Mouse (Mus musculus): ENCODE data around the gene Gab3. TPM values are rescaled to one million over a fixed set of nuclear protein-coding genes. Genes with fewer than 3 reads are reported as not detected.

Gab3 gene
- polyA plus RNA-seq (2012; rRNA removed), result 0.53 and 0.74 TPM in 2 replicates

DNA sequence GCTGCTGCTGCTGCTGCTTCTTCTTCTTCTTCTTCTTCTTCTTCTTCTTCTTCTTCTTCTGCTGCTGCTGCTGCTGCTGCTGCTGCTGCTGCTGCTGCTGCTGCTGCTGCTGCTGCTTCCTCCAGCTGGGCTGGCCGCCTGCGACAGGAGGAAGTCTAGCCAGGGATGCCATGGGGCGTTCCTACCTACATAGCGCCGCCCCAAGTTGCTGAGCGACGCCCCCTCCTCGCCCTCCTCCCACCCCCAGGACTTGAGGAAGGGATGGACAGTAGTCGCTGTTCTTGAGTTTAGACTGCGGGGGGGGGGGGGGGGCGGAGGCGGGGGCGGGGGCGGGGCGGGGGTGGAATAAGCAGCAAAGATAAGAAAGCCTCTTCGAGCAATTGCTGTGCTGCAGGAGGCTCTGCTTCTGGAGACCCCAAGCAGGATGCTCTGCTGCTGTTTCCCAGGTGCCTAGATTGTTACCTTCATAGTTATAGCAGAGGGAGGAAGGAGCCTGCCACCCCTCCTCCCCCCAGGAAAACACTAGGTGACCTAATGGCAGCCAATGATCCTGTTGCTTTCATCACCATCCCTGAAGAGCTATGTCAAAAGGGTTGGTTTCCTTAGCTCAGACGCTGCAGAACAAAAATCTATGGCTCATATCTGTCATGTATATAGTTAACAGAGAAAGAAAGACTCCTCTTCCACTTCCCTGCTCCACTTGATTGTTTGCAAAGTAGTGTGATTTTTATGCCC, at the start of gene Gab3:
Gab3 (minus strand) TSS at position 685 of the 735 bp plus-strand sequence.

DNA sequence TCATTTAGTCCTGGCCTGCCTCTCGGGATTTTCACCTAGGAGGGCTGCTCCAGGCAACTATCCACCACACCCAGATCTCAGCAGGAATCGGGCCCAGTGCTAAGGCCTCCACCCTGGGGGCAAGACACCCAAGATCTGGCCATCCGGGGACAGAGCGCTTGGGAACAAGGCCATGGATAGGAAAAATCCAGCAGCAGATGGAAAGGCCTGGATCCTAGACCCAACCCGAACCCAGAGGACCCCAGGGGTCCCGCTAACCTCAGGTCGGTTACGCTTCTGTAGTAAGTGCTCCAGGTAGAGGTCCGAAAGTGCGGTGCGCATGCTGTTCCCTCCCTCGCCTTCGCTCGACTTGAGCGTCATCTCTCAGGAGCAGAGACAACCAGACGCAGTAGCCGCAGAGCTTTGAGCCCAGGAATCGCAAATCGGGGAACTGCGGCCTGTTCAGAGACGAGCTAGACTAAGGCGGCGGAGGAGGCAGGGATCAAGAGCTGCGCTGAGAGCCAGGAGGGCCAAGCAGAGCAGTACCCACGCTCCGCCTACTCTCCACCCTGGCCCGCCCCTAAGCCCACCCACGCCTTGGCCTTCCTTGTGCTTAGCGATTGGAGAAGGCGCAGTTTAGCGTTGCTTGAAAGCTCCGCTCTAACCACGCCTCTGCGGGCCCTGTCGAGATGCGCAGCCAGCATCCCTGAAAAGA, 45.4 kb upstream of the Gab3 start, which contains the start of gene Mpp1:
Mpp1 (minus strand) TSS at position 550 of the 694 bp plus-strand sequence.

DNA sequence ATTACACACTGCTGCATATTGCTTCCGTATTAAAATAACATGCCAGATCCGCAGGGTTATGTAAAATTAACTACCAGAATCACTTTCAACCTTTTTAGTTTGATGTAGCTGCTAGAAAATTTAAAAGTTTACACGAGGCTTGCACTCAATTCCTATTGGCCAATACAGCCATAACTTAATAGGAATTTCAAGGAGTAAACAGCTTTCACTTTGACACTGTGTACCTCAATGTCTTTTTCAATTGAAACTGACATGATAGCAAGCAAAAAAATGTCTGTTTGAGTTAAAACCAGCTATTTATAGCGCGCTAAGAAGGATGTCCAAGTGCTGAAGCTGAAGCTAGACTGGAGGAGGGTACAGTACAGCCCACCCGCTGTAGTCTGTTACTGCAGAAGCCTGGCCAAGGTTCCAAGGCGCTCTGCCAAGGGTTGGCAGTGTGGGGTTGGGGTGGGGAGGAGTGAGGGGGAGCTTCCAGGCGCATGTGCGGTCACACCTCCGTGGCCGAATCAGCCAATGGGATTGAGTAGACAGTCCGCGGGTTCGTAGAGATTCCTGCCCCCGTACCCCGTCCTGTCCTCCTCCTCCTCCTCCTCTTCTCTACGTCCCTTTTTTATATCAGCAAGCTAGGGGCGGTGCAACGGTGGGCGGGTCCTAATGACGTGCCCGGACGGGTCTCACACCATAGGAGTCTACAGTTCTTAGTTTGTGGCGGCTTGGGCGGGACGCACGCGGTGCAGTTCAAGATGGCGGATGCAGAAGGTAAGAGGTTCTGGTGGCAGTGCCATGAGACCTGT, 10.3 kb upstream of the Gab3 start, which contains the start of gene Dkc1:
Dkc1 (plus strand) TSS at position 486 of the 794 bp plus-strand sequence.

Other genes starting within 250 kb of the Gab3 start
- gene Gm5936, start 248.3 kb downstream of the Gab3 start, polyA plus RNA-seq (2012; rRNA removed), result 0.01 TPM in 1 of 2 replicates, not detected in the other
- gene Dkc1, start 10.4 kb upstream of the Gab3 start, polyA plus RNA-seq (2012; rRNA removed), result 52.2 and 53.9 TPM in 2 replicates
- gene Mpp1, start 45.6 kb upstream of the Gab3 start, polyA plus RNA-seq (2012; rRNA removed), result 54.5 and 71.0 TPM in 2 replicates
- gene Smim9, start 78.3 kb upstream of the Gab3 start, polyA plus RNA-seq (2012; rRNA removed), result not detected in 2 replicates

All from liver, embryonic 14 days (tissue).